Mouse (Mus musculus) bone marrow macrophage, adult 2 months (primary cell): Measurements from ENCODE around the gene Acot10. TPM values are rescaled to one million over a fixed set of nuclear protein-coding genes. Genes with fewer than 3 reads are reported as not detected.

Experiments
- H3K27ac ChIP-seq: 2 replicates; pipeline ENCODE4 v1.5.1; 2012; ENCODE audit warnings: low read depth, low read length; ENCODE audit not compliant: insufficient read depth
- H3K4me1 ChIP-seq: 2 replicates; pipeline ENCODE4 v1.6.1; 2012; ENCODE audit warnings: low read length; ENCODE audit not compliant: control insufficient read depth, insufficient read depth
- H3K4me3 ChIP-seq: 2 replicates; pipeline ENCODE4 v1.5.1; 2012; ENCODE audit warnings: mild to moderate bottlenecking, low read length, moderate library complexity; ENCODE audit not compliant: insufficient read depth
- CTCF ChIP-seq: IDR thresholded peaks from 2 replicates; pipeline ENCODE4 v1.5.1; 2012; ENCODE audit warnings: low read depth, mild to moderate bottlenecking, low read length, moderate library complexity
- POLR2A ChIP-seq: IDR thresholded peaks from 2 replicates; pipeline ENCODE4 v1.6.1; 2012; ENCODE audit warnings: mild to moderate bottlenecking, low read depth, low read length, borderline replicate concordance
- polyA plus RNA-seq: library from polyadenylated mRNA; stranded (reverse); fragments of >200 nt; gene quantifications from 2 replicates; pipeline ENCODE4 v1.2.4, GENCODE M21; 2012; ENCODE audit not compliant: missing spikeins, insufficient read depth, insufficient read length

Gene Acot10
- polyA plus RNA-seq, 1 experiment = not detected

GRCm38 (mm10) chr15:20634593-20634992 is 32.0 kb downstream of the Acot10 start:
- no peaks in the 10 kb centered on the region for H3K4me1 ChIP-seq
- no peak overlapping the region for H3K4me3 ChIP-seq
- TF ChIP-seq POLR2A (no peak), CTCF (no peak)
- H3K27ac ChIP-seq = no peak overlapping the region

Other genes with a start within 250 kb of the Acot10 start
- gene Cdh12, start 217.5 kb downstream of the Acot10 start, polyA plus RNA-seq = not detected in 2 replicates